Mouse (Mus musculus) kidney, adult 8-10 months (tissue): Measurements from ENCODE around the gene Selenop.
A peak's percentile ranks its signal among the peaks of the same experiment; 100 is the strongest.

Experiments
- DNase-seq, 2 experiments: peaks; one replicate each; pipeline ENCODE4 v3.0.0; 2022

The Selenop gene

GRCm38 (mm10) chr15:3271216-3271615 is 2.9 kb downstream of the Selenop start:
- peak; percentile 23 to 32 for DNase-seq

GRCm38 (mm10) chr15:3273191-3273590 is 4.8 kb downstream of the Selenop start:
- no peak for DNase-seq

- DNase-seq = no peak
Measured at GRCm38 (mm10) chr15:3277391-3277790, 9.0 kb downstream of the Selenop start.

- DNase-seq = no peak
Measured at GRCm38 (mm10) chr15:3279242-3279641, 10.9 kb downstream of the Selenop start.

GRCm38 (mm10) chr15:3281216-3281615 is 12.9 kb downstream of the Selenop start:
- no peak for DNase-seq

- DNase-seq = no peak
Measured at GRCm38 (mm10) chr15:3281737-3282136, 13.4 kb downstream of the Selenop start.

GRCm38 (mm10) chr15:3286032-3286431 is 17.7 kb downstream of the Selenop start:
- no peak for DNase-seq

GRCm38 (mm10) chr15:3290435-3290834 is 22.1 kb downstream of the Selenop start:
- no peak for DNase-seq

GRCm38 (mm10) chr15:3293477-3293876 is 25.1 kb downstream of the Selenop start:
- no peak for DNase-seq

- no peak for DNase-seq
Measured at GRCm38 (mm10) chr15:3295986-3296385, 27.6 kb downstream of the Selenop start.

- no peak for DNase-seq
Measured at GRCm38 (mm10) chr15:3297615-3298014, 29.3 kb downstream of the Selenop start.

GRCm38 (mm10) chr15:3300361-3301100 is 32.2 kb downstream of the Selenop start:
- no peak for DNase-seq

- no peak for DNase-seq
Measured at GRCm38 (mm10) chr15:3303426-3303825, 35.1 kb downstream of the Selenop start, which contains the start of gene Ccdc152. Ccdc152 (minus strand) TSS chr15:3303526.

- DNase-seq = no peak
Measured at GRCm38 (mm10) chr15:3309856-3310255, 41.5 kb downstream of the Selenop start.

GRCm38 (mm10) chr15:3312937-3313336 is 44.6 kb downstream of the Selenop start:
- DNase-seq = no peak

GRCm38 (mm10) chr15:3316617-3317016 is 48.3 kb downstream of the Selenop start:
- no peak for DNase-seq

- DNase-seq = no peak
Measured at GRCm38 (mm10) chr15:3319929-3320328, 51.6 kb downstream of the Selenop start.

GRCm38 (mm10) chr15:3323041-3323440 is 54.7 kb downstream of the Selenop start:
- no peak for DNase-seq
